Mouse (Mus musculus) cortical plate, adult 2 months (tissue): ENCODE data around the gene Serpinb6a.

Source experiments
- CTCF ChIP-seq: fragments of 200-500 bp; IDR thresholded peaks from 2 replicates; pipeline ENCODE4 v1.5.1; 2011; ENCODE audit warnings: mild to moderate bottlenecking, control low read depth, low read length; ENCODE audit not compliant: insufficient read depth; ENCODE audit errors: extremely low read depth
- POLR2A ChIP-seq: fragments of 200-500 bp; IDR thresholded peaks from 2 replicates; pipeline ENCODE4 v1.6.1; 2011; ENCODE audit warnings: mild to moderate bottlenecking, low read length, control low read depth; ENCODE audit not compliant: insufficient read depth; ENCODE audit errors: extremely low read depth

GRCm38 (mm10) chr13:33951308-33952074 is 51.1 kb downstream of the Serpinb6a start:
- no peak for TF ChIP-seq CTCF
- no peak for TF ChIP-seq POLR2A
